Mouse (Mus musculus): ENCODE measurements around the gene Bglap. TPM values are rescaled to one million over a fixed set of nuclear protein-coding genes. Genes with fewer than 3 reads are reported as not detected.

Gene Bglap
- polyA plus RNA-seq, 1 experiment: 0.43 TPM

DNA sequence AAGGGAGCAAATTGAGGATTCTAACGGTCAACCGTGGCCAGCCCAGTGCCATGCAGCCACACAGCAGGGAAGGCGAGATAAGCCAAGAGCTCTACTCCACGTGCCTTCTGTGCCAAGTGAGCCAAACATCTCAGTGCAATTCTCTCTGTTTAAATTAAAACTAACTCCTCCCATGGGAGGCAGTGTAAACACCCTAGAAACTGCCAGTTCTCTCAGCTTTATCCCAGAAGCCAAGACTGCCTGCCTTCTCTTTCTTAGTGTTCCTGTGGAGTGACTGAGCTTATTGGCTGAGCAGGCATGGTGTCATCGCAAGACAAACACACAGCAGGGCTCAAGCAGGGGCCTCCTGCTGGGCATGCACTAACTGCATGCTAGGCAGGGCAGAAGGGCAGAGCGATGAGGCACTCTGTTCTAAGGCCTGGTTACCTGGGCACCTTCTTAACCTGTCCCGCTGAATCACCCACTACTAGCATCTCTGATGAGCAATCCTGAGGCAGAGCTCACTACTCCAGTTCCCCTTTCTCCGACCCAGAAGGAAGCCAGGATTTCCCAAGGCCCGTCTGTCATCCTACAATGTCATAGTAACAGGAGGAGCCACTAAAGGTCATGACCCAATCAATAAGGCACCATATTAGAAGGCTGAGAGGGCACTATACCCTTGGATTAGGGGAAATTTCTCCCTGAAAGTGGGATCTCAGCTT, 37.9 kb upstream of the Bglap start:
- WGBS: 75% methylated on average over 9 of the region's 9 CpGs
- Histone ChIP-seq H3K27ac (ENCODE audit: insufficient read depth, low read length) (peak overlapping the region; percentile 45; the same call in 1 of the 2 replicates), H3K36me3 (ENCODE audit: control insufficient read depth, insufficient read depth, low read length) (peaks cover 18% of the 10 kb centered on the region), H3K4me1 (ENCODE audit: control insufficient read depth, insufficient read depth, insufficient read length) (peaks cover 8% of the 10 kb centered on the region; the same call in 1 of the 2 replicates), H3K27me3 (ENCODE audit: control insufficient read depth, insufficient read depth, low read length) (no peaks in the 10 kb centered on the region), H3K4me3 (ENCODE audit: extremely low read depth, insufficient read depth, insufficient read length) (no peak overlapping the region)
- no peak for DNase-seq (ENCODE audit: low read depth in 1 of 2, low spot score in 2 of 2)
- TF ChIP-seq POLR2A (IDR thresholded peaks at IDR 0.05; ENCODE audit: low read depth, low read length) (no peak), CTCF (IDR thresholded peaks at IDR 0.05; ENCODE audit: extremely low read depth, insufficient read depth, insufficient read length, insufficient replicate concordance) (no peak)

DNA sequence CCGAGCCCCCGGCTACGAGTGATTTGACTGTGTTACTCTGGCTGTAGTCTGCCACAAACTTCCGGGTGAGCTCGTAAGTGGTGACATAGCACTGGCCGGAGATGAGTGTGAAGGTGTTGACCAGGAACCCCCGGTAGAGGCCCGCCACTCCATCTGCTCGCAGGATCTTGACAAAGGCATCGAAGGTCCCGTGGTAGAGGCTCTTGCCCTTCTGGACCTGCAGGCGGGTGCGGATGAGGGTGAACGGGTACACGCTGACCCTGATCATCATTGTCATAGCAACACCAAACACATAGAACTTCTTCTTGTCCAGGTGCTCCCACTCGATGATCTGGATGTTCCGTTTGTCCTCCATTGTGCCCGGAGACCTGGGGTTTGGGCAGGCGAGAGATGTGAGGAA, 36.5 kb upstream of the Bglap start:
- Histone ChIP-seq H3K36me3 (ENCODE audit: control insufficient read depth, insufficient read depth, low read length) (peaks cover 28% of the 10 kb centered on the region), H3K27ac (ENCODE audit: insufficient read depth, low read length) (no peak overlapping the region), H3K27me3 (ENCODE audit: control insufficient read depth, insufficient read depth, low read length) (no peaks in the 10 kb centered on the region), H3K4me1 (ENCODE audit: control insufficient read depth, insufficient read depth, insufficient read length) (peaks cover 8% of the 10 kb centered on the region; the same call in 1 of the 2 replicates), H3K4me3 (ENCODE audit: extremely low read depth, insufficient read depth, insufficient read length) (no peak overlapping the region)
- no peak for DNase-seq (ENCODE audit: low read depth in 1 of 2, low spot score in 2 of 2)
- TF ChIP-seq CTCF (IDR thresholded peaks at IDR 0.05; ENCODE audit: extremely low read depth, insufficient read depth, insufficient read length, insufficient replicate concordance) (no peak), POLR2A (IDR thresholded peaks at IDR 0.05; ENCODE audit: low read depth, low read length) (no peak)
- WGBS: 97% methylated on average over 19 of the region's 19 CpGs

DNA sequence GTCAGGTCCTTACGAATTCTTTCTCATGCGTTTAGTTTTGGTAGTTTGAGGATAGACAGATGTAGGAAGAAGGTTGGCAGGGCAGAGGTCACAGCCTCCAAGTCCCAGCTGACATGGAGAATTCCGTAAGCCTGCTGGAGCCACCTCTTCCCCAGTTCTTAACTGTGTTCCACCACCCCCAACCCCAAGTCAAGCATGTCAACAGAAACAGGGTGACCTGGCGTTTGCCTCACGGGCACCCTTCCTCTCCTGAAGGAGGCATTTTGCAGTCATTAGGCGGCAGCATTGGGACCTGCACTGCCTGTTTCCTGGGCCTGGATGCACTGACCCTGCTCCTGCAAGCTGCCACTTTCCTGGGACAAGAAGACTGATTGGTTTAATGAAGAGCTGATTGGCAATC, 33.8 kb upstream of the Bglap start:
- no peaks in the 10 kb centered on the region for H3K27me3 ChIP-seq (ENCODE audit: control insufficient read depth, insufficient read depth, low read length)
- peaks cover 33% of the 10 kb centered on the region for H3K36me3 ChIP-seq (ENCODE audit: control insufficient read depth, insufficient read depth, low read length)
- H3K4me1 ChIP-seq (ENCODE audit: control insufficient read depth, insufficient read depth, insufficient read length): no peaks in the 10 kb centered on the region
- no peak for DNase-seq (ENCODE audit: low read depth in 1 of 2, low spot score in 2 of 2)
- no peak overlapping the region for H3K4me3 ChIP-seq (ENCODE audit: extremely low read depth, insufficient read depth, insufficient read length)
- TF ChIP-seq POLR2A (IDR thresholded peaks at IDR 0.05; ENCODE audit: low read depth, low read length) (no peak), CTCF (IDR thresholded peaks at IDR 0.05; ENCODE audit: extremely low read depth, insufficient read depth, insufficient read length, insufficient replicate concordance) (no peak)
- H3K27ac ChIP-seq (ENCODE audit: insufficient read depth, low read length): no peak overlapping the region
- WGBS: 89% methylated on average over 6 of the region's 6 CpGs

GRCm38 (mm10) chr3:88415668-88416067, 31.4 kb upstream of the Bglap start:
- no peak for DNase-seq (ENCODE audit: low read depth in 1 of 2, low spot score in 2 of 2)
- no peak for TF ChIP-seq POLR2A (IDR thresholded peaks at IDR 0.05; ENCODE audit: low read depth, low read length)
- no peak for TF ChIP-seq CTCF (IDR thresholded peaks at IDR 0.05; ENCODE audit: extremely low read depth, insufficient read depth, insufficient read length, insufficient replicate concordance)
- WGBS: 82% methylated on average over 4 of the region's 4 CpGs
- no peak overlapping the region for H3K27ac ChIP-seq (ENCODE audit: insufficient read depth, low read length)
- no peak overlapping the region for H3K4me3 ChIP-seq (ENCODE audit: extremely low read depth, insufficient read depth, insufficient read length)
- H3K36me3 ChIP-seq (ENCODE audit: control insufficient read depth, insufficient read depth, low read length): peaks cover 28% of the 10 kb centered on the region
- peaks cover 1% of the 10 kb centered on the region; the same call in 1 of the 2 replicates for H3K4me1 ChIP-seq (ENCODE audit: control insufficient read depth, insufficient read depth, insufficient read length)
- H3K27me3 ChIP-seq (ENCODE audit: control insufficient read depth, insufficient read depth, low read length): no peaks in the 10 kb centered on the region

GRCm38 (mm10) chr3:88412636-88413035, 28.4 kb upstream of the Bglap start:
- 88% methylated on average over 11 of the region's 11 CpGs for WGBS

GRCm38 (mm10) chr3:88411681-88412080, 27.4 kb upstream of the Bglap start:
- H3K27me3 ChIP-seq (ENCODE audit: control insufficient read depth, insufficient read depth, low read length): no peaks in the 10 kb centered on the region
- no peak for DNase-seq (ENCODE audit: low read depth in 1 of 2, low spot score in 2 of 2)
- H3K36me3 ChIP-seq (ENCODE audit: control insufficient read depth, insufficient read depth, low read length): peaks cover 12% of the 10 kb centered on the region
- TF ChIP-seq POLR2A (IDR thresholded peaks at IDR 0.05; ENCODE audit: low read depth, low read length): no peak
- TF ChIP-seq CTCF (IDR thresholded peaks at IDR 0.05; ENCODE audit: extremely low read depth, insufficient read depth, insufficient read length, insufficient replicate concordance): no peak
- H3K27ac ChIP-seq (ENCODE audit: insufficient read depth, low read length): 0 out of 2 replicates have a peak overlapping the region, but pooled peaks have one; percentile 10
- WGBS: 89% methylated on average over 4 of the region's 4 CpGs
- H3K4me1 ChIP-seq (ENCODE audit: control insufficient read depth, insufficient read depth, insufficient read length): peaks cover 1% of the 10 kb centered on the region; the same call in 1 of the 2 replicates
- no peak overlapping the region for H3K4me3 ChIP-seq (ENCODE audit: extremely low read depth, insufficient read depth, insufficient read length)

More at GRCm38 (mm10) chr3:88412636-88413035, 28.4 kb upstream of the Bglap start:
- no peak for TF ChIP-seq POLR2A (IDR thresholded peaks at IDR 0.05; ENCODE audit: low read depth, low read length)
- TF ChIP-seq CTCF (IDR thresholded peaks at IDR 0.05; ENCODE audit: extremely low read depth, insufficient read depth, insufficient read length, insufficient replicate concordance): no peak
- Histone ChIP-seq H3K4me1 (ENCODE audit: control insufficient read depth, insufficient read depth, insufficient read length) (peaks cover 1% of the 10 kb centered on the region; the same call in 1 of the 2 replicates), H3K27ac (ENCODE audit: insufficient read depth, low read length) (no peak overlapping the region), H3K36me3 (ENCODE audit: control insufficient read depth, insufficient read depth, low read length) (peaks cover 15% of the 10 kb centered on the region), H3K27me3 (ENCODE audit: control insufficient read depth, insufficient read depth, low read length) (no peaks in the 10 kb centered on the region), H3K4me3 (ENCODE audit: extremely low read depth, insufficient read depth, insufficient read length) (no peak overlapping the region)
- no peak for DNase-seq (ENCODE audit: low read depth in 1 of 2, low spot score in 2 of 2)

DNA sequence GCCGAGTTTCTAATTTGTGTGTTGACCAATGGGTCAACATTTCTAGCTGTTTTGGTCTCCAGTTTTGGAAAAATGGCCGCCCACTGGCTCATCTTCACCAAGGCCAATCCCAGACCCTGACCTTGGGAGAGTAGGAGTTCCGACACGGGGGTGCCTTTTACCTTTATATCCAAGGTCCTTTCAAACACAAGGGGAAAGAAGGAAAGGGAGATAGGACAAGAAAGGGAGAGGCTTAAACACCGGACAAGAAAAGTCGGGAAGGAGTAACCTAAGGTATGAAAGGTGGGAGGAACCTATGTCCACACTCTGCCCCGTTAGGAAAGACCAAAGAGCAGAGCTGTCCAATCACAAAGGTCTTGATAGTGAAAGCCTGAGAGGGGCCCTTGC, 26.4 kb upstream of the Bglap start:
- Histone ChIP-seq H3K4me1 (ENCODE audit: control insufficient read depth, insufficient read depth, insufficient read length) (peaks cover 1% of the 10 kb centered on the region; the same call in 1 of the 2 replicates), H3K27ac (ENCODE audit: insufficient read depth, low read length) (peak overlapping the region; percentile 47), H3K4me3 (ENCODE audit: extremely low read depth, insufficient read depth, insufficient read length) (peak overlapping the region; percentile 90; the same call in 1 of the 2 replicates), H3K27me3 (ENCODE audit: control insufficient read depth, insufficient read depth, low read length) (no peaks in the 10 kb centered on the region), H3K36me3 (ENCODE audit: control insufficient read depth, insufficient read depth, low read length) (peaks cover 4% of the 10 kb centered on the region)
- no peak for TF ChIP-seq POLR2A (IDR thresholded peaks at IDR 0.05; ENCODE audit: low read depth, low read length)
- TF ChIP-seq CTCF (IDR thresholded peaks at IDR 0.05; ENCODE audit: extremely low read depth, insufficient read depth, insufficient read length, insufficient replicate concordance): no peak
- no peak for DNase-seq (ENCODE audit: low read depth in 1 of 2, low spot score in 2 of 2)
- 40% methylated on average over 7 of the region's 7 CpGs for WGBS
